Mouse (Mus musculus): Measurements from ENCODE around the gene Gm6803.
"Not testable (repeated sequence)": the region's sequence is repeated elsewhere in the genome, so short reads cannot be mapped to it uniquely, and the experiment has no call there.

DNA sequence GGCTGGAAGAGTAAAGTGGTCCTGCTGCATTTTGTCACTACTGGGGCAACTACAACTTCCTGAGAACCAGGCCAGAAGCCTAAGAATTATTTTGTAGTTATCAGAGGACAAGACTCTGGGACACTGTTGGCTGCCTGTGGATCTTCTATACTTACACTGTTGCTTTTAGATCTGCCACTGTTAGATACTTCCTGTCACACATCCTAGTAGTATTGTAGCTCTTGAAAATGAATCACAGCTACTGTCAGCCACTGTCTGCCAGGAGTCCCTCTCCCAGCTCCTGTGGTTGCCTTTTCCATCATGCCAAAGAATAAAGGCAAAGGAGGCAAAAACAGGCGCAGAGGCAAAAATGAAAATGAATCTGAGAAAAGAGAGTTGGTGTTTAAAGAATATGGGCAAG, 8.1 kb upstream of the Gm6803 start, which contains the start of gene Gm2056:
- not testable (repeated sequence) for TF ChIP-seq CTCF, POLR2A (IDR thresholded peaks at IDR 0.05; ENCODE audit: extremely low read depth, insufficient read depth, low read length)

All from cortical plate, adult 2 months (tissue).